Mouse (Mus musculus) cerebellum, adult 2 months (tissue): Measurements from ENCODE around the gene Cd5.

Source experiments
- CTCF ChIP-seq: fragments of 200-500 bp; IDR thresholded peaks from 2 replicates; pipeline ENCODE4 v1.5.1; 2011; ENCODE audit warnings: low read depth, mild to moderate bottlenecking, control low read depth, low read length, moderate library complexity, borderline replicate concordance; ENCODE audit not compliant: insufficient read depth
- POLR2A ChIP-seq: fragments of 200-500 bp; IDR thresholded peaks from 2 replicates; pipeline ENCODE4 v1.6.1; 2011; ENCODE audit warnings: low read length, control low read depth, borderline replicate concordance; ENCODE audit not compliant: insufficient read depth

GRCm38 (mm10) chr19:10691660-10692059, 47.1 kb downstream of the Cd5 start:
- TF ChIP-seq POLR2A (no peak), CTCF (no peak)
